Mouse (Mus musculus) regulatory T cell (primary cell): ENCODE data around the gene Phpt1.

ENCODE experiments used
- in situ Hi-C: fragments of 300-600 bp; cut with MboI, MseI; formaldehyde crosslinking; loops from one replicate; pipeline ENCODE4 v1.15.1; 2025; ENCODE audit warnings: high pct_unique_total_duplicates

Phpt1 gene

DNA sequence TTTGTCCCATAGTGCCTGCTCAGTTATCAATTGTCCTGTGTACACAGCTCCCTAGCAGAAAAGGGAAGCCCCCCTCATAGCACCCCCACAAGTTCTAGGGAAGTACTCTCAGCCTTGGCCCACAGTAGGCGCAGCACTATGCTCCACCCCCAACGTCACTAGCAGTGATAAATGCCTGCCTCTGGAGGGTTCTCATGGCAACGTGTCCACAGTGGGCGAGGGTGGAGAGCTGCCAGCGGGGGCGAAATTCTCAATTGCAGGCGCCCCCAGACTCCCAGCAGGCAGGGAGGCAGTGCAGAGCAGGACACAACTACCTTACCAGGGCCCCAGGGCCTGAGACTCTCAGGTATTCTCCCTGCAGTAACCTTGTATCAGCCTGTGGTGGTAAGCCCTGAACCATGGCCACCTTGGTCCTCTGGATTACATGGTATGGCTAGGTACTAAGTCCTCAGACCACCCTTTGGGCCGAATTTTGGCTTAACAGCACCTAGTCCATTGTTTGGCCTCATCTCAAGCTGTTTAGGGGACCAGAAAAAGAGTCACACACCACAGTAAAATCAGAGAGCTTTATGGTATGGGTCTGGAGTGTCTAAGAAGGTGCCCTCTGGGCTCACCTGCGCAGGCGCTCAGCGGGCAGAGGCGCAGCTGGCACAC is 7.6 kb upstream of the Phpt1 start:
- in situ Hi-C loops = no loop called here

DNA sequence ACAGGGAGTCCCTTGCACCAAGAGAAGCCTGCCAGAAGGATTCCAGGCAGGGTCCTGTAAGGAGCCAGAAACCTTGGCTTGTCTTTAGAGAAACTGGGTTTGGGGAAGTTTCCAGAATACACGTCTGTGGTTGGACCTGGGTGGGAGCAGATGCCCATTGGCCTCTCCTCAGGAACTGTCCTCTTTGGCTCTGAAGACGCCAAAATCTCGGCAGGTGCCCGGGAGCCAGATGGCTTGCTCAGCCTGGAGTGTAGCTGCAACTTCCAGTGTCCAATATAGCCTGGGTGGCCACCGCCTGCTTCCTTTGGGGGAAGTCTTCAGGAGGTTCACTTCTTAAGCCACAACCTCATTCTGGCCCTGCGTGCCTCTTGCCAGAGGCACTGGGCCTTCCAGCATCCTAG is 6.9 kb upstream of the Phpt1 start:
- in situ Hi-C loops = no loop called here

DNA sequence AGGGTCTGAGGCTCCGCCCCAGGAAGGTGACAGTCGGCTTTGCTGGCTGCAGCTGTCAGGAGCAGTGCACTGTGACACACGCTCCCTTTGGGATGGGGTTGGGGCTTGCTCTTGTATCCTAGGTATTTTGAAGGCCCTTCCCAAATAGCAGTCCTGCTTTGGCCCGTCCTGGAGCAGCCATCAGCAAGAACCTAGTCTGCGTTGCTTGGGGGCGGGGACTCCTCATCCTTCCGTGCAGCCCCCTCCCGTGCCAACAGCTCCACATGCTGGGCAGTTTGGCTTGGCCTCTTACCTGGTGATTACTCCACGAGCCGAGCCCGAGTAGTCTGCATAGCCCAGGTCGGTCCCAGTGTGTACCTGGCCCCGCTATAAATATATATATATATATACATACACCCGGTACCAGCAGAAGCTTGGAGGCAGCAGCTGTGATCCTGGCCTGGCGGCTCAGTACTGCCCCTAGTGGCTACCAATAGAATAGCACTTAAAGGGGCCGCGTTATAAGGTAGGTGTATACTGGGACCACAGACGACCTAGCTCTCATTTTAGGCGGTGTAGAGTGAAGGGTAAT is 6.4 kb upstream of the Phpt1 start, which contains the start of gene Ajm1:
Ajm1 (minus strand) TSS at position 464 of the 571 bp plus-strand sequence.
- in situ Hi-C loops = no loop called here

DNA sequence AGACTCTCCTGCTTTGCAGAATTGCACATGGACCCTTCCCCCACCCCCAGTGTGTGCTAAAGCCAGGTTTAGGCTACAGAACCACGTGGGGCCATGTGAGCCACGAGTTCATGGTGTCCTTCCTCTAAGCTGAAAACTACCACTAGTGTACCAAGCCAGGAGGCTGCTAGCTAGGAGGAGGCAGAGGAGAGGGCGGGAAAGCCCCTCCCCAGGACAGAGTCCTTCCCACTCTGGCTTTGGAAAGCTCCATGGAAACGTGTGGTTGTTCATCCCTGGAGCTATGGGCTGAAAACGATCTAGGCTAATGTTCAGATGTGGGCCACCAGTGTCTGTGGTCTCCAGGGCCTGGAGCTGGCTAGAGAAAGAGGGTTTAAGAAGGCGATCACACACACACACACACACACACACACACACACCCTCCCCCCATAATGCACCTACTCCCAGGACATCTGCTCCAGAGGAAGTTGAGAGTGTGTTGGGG is 5.6 kb upstream of the Phpt1 start:
- in situ Hi-C loops = no loop called here

DNA sequence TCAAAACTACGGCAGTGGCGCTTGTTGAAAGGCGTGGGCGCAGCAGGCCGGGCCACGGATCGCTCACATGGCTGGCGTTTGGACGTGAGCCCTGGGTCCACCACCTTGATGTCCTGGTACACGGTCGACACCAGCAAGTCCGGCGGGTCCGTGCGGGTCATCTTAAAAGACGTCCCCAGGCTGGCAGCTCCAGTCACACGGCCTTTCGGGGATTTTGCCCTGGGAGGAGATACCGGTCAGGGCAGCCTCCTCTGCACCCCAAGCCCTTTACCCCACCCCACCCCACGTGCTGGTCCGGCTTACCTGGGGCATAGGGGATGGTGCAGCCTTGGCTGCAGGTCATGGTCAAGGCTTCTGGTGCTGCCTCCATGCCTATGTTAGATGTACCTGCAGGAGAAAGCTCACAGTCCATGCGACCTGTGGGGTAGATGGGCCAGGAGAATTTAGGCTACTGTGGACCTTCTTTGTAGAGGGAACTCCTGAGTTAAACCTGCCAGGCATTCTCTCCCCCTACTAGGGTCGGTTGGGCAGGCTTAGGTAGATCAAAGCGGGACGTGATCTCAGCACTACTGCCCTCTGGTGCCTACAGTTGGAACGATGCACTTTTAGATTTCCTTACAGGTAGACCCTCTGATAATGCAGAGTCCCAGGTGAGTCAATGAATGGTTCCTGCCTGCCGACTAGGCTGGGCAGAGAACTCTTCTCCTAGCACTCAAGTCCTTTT is 4.9 kb upstream of the Phpt1 start:
- in situ Hi-C loops = no loop called here

DNA sequence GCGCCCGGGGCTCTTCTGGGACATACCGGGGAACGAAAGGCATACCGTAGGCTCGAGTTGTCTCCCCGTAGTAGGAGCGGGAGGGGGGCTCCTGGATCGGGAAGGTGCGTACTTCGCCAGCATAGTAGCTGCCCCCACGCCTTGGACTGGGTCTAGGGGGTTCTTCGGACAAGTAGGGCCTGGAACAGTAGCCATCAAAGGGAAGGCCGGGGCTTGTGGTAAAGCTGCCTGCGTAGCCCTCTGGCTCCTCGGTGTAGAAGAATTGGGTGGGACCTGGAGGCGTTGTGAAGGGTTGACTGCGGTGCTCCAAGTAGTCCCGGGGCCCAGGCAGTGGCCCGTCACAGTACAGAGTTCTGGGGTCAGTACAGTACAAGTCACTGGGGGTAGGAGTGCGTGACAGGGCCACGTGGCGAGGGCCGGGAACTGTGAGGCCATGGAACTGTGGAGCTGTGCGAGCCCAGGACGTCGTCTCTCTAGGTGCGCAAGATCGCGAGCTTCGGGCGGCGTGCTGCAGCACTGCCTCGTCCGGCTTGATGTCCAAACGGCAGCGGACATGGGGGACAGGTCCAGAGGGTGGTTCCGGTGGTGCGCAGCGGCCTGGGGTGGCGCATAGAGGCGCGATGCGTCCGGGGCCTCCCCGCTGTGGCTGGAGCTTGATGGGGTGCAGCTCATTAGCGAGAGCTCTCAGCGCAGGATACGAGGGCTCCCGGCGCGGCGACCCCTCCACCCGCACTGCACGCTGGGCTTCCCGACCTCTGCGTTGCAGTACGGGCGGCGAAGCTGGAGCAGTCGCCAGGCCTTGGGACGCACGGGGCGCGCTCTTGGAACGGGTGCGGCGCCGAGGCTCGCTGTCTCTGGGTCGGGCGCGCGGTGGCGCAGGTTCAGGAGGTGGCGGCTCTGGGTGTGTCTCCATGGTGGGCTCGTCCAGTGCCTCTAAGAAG is 4.0 kb upstream of the Phpt1 start:
- in situ Hi-C loops = no loop called here

DNA sequence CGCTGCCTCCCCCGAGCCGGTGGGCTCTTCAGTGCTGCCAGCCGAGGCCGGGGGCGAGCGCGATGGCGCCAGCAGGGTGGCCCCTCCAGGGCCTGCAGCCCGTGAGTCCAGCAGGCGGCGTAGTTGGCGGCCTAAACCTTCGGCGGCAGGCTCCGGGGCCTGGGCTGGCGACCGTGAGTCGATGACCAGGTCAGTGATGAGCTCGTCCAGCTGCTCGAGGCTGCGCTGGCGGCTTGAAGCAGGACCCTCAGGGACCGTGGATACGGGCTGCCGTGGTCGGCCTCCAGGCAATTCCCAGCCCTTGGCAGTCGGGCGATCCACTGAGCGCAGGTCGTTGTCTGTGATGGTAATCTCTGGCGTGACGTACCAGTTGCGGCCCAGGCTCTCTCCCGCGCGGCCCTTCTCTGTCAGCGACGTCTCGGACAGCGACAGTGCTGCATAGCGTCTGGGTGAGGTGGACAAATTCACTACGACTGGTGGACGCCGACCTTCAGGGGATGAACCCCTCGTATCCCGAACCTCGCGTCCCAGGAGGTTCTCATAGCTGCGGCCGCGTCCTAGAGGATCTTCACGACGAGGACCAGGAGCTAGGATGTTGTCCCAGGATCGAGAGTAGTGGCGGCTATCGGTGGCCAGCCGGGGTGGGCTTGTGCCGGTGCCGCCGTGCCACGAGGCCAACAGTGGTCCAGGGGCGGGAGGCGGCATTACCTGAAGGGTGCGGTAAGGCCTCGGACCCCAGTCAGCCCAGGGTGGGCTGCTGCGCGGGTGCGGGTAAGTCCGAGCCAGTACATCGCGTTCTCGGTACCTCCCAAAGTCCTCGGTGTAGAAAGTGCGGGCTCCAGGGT is 3.1 kb upstream of the Phpt1 start:
- in situ Hi-C loops = no loop called here

DNA sequence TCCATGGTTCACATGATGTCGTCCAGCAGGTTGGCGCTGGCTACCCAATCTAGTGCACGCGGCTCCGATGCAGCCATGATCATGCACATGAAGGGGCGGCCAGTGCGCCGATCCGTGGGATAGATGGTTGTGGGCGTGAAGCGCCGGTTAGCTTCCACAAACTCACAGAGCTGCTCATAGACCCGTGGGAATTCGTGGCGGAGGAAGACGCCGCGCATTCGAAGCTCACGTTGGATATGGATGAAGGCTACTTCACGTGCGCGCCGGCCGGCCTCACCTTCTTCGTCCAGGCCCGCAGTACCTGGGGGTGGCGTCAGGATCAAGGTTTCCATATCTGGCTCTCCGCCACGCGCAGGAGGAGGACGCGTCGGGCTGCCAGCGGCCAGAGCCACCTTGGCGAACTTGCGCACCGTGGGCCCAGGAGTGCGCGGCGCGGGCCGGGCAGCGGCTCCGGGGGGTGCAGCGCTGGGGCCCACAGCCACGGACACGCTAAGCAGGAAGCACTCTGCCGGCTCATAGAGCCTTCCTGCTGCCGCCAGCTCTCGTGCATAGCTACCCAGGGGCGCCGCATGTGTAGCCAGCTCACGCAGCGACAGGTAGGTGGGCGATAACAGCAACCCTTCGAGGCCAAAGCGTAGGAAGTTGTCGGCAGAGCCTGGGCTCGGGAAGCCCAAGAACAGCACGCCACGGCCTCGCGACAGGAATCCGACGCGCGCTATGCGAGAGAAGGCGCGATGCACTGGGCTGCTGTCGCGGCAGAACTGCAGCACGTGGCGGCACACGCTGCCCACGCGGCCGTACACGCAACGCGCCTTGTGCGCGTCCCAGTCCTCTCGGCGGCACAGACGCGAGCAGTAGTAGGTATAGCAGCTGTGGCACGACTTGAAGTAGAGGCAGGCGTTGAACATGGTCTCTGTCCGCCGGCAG is 2.2 kb upstream of the Phpt1 start:
- in situ Hi-C loops = no loop called here

DNA sequence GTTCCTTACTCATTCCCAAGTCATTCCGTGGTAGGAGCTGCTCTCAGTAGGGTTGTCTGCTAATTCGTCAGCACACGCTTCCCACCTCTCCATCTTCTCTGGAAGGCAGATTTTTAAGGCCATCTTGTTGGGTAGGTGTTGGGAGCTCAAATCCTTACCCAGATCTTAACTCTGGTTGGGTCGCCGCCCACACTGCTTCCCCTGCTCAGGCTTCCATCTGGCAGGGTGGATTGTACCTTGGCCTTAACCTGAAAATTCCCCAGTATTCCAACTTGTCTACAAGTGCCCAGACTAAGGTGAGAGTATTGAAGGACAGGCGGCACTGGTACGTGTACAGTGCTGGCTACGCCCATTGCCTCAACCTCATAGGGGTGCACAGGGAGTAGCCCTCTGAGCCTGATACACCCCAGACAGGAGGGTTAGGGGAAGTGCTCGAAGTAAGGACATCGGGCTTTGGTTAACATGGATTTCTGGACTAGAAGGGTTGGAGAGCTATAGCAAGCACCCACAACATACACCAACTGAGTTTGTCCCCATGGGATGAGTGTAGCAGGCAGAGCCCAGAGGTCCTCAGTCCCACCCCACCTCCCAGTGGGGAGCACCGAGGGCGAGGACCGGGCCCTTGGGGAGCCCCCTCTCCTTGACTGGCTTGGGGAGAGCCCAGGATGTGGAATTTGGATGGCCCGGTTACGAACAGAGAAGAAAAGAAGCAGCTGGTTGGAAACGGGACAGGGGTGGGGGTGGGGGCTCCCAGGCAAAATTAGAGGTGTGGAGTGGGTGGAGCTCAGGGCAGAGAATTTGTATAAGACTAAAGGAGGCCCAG is 1.2 kb upstream of the Phpt1 start:
- in situ Hi-C loops = no loop called here

DNA sequence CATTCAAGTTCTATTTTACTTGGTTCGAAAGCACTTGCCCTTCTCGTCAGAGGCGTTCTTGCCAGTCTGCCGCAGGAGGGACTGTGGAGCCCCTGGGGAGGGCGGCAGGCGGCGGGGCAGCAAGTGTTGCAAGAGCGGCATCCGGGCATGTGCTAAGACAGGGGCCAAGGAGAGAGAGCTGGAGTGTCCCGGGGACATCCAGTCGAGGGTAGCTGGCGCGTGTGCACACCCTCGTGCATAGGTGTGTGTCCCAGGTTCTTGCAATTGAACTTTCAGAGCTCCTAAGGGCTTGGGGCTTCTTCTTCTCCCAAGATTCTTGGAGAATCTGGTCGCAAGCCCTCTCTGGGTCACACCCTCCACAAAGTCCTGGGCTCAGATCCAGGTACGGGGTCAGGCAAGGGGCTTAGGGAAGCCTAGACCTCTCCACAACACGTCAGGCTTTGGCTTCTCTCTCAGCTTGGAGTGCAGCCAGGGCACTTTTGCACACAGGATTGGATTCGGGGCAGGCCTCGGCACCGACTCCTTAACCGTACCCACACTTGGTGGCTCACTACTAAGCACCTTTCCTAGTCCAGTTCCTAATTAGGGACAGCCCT is 506 bp upstream of the Phpt1 start:
- in situ Hi-C loops = no loop called here

DNA sequence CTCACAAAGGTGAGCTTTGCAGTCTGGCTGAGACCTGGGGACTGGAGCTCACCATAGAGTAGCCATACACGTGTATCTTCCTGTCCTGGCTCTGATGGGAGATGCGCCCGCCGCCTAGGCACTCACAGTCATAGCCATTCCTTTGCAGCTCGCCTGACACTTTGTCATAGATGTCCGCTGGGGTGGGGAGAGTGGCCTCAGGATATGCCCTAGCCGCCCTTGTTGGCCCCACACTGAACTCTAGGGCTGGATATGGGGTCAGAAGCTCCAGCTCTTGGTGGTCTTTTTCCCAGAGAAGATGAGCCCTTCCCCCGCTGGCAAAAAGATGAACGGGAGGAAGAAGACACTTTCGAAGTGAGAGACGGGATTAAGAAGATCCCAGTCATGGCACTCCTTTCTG is 888 bp downstream of the Phpt1 start:
- in situ Hi-C loops = no loop called here

DNA sequence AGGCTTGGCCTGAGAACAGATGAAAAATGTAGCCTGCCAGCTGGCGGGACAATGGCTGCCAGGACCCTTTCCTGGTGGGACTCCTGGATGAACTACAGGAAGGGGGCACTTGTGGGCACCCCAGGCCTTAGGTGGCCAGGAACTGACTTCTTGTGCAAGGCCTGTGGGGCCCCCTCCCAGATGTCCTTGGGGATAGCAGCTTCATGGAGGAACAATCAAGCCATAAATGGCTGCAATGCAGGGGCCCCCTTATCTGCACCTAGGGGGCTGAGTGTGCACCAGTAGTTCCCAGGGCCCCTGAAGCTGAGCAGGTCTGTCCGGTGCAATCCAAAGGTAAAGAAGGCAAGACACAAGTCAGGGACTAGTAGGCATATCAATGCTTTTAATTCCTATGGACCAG is 2.0 kb downstream of the Phpt1 start:
- in situ Hi-C loops = no loop called here

DNA sequence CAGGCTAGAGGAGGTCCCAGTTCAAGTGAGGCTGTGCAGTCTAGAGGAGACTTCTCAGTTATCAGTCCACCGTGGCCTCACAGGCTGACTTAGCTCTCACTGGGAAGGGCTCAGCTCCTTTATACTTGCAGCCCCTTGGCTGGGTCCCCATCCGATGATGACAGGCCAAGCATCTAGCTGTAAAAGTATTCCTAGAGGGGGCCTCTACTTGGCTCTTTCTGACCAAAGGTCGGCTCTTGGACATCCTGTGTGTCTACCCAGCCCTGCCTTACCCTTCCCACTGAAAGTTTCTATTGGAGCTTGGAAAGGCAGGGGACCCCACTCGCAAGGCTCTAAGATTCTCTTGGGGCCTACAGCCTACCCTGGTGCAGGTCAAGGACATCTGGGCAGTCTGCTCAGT is 3.8 kb downstream of the Phpt1 start:
- in situ Hi-C loops = no loop called here

DNA sequence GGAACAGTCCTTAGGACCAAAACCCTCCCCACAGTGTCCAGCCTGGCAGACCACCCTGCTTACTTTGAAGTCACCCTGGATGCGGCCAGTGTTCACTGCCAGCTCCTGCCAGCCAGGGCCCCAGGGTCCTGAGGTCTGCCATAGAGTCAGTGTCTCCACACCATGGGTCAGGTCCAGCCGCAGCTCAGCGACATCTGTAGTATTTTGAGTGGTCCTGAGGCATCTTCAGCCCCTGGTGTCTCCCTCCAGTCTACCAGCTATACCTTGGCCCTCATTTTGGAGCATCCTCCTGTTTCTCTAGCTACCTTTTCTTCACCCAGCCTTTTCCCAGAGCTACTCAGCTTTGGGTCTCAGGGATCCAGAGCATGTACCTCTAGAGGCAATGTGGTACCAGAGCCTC is 5.7 kb downstream of the Phpt1 start:
- in situ Hi-C loops = no loop called here

DNA sequence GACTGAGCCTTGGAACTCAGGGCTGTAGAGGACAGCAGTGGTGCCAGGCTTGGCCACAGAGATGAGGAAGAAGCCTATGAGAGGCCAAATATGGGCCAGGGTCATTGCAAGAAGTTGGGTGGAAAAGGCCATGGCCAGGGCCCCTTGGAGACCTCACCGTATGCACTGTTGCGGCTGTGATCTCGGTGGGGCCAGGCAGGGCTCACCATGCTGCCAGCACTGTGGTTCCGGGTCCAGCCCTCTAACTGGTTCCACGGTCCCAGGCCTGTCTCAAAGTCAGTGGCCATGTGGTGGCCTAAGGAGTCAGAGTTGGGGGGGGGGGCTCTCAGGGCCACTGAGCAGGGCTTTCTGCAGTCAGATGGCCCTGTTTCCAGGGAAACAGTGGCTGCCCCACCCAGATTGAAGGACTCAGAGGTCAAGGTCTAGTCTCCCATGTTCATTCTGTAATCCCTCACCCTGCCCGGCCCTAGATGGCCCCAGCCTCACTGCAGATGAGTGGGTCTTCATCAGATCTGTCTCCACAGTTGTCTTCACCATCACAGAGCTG is 6.5 kb downstream of the Phpt1 start:
- in situ Hi-C loops = no loop called here

DNA sequence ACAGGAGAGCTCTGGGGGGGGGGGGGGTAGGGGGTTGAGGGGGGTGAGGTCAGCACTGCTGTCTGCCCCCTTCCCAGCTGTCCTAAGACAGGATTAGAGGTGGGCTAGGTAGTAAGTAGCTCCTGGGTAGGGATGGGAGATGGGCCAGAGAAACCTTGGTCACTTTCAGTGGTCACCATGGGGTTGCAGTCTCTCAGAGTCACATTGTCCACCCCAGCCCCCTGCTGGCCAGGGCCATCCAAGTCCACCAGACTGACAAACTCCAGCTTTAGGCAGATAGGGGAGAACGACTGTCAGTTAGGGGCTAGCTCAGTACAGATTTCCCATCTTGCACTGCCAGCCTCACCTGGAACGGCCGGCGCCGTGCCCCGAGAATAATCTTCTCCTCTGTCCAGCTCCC is 8.5 kb downstream of the Phpt1 start:
- in situ Hi-C loops = no loop called here

DNA sequence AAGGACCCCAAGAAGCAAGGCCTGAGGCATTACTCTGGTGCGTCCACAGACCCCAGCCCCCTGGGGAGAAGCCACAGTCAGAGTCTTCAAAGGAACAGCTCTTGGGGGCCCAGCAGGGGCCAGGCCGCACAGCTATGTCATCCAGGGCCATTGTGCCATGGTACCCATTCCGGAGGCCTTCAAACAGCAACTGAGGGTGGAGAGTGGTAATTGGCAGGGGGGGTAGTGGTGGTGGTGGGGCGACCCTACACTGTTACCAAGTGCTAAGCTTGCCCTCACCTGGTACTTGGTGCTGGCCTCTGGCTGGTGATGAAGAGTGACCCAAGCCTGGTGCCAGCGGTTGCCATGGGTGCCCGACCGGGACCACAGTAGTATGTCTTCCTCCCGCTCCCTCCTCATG is 9.3 kb downstream of the Phpt1 start:
- in situ Hi-C loops = no loop called here

DNA sequence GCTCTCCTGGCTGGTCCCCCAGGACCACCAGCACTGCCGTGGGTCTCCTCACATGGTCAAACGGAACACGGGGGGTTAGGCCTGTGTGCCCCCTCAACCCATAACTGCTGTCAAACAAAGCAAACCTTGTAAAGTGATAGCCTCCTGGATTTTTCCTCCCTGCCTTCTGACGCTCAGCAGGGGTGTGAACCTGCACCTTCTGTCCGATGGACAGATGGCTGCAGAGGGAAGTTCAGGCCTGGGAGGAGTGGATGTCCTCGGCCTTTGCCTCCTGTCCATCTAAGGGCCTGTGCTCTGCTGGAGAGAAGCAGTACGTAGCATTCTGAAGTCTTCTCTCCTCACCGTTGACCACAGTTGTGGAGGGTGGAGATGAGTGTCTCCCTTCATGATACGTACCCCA is 13.1 kb downstream of the Phpt1 start:
- in situ Hi-C loops = no loop called here
